Mouse (Mus musculus) forebrain, embryonic 16.5 days (tissue): ENCODE results near the gene Camta1. TPM values are rescaled to one million over a fixed set of nuclear protein-coding genes. Genes with fewer than 3 reads are reported as not detected.

ENCODE experiments used
- ATAC-seq: fragments of 200-750 bp; cut with Nextera tagmentation; 2 replicates; pipeline ENCODE4 v1.8.0; 2017; ENCODE audit warnings: mild to moderate bottlenecking, moderate library complexity
- H3K27ac ChIP-seq: fragments of 300-500 bp; sonication (generic); 2 replicates; pipeline ENCODE4 v1.5.1; 2014; ENCODE audit warnings: low read length, control low read depth
- H3K27me3 ChIP-seq: fragments of 300-500 bp; sonication (generic); replicated peaks from 2 replicates; pipeline ENCODE4 v1.6.1; 2014; ENCODE audit warnings: low read length; ENCODE audit not compliant: control insufficient read depth, insufficient read depth
- H3K36me3 ChIP-seq: fragments of 300-500 bp; sonication (generic); 2 replicates; pipeline ENCODE4 v1.6.1; 2014; ENCODE audit not compliant: control insufficient read depth, insufficient read depth
- H3K4me1 ChIP-seq: fragments of 300-500 bp; sonication (generic); replicated peaks from 2 replicates; pipeline ENCODE4 v1.6.1; 2014; ENCODE audit warnings: low read length; ENCODE audit not compliant: control insufficient read depth, insufficient read depth
- H3K4me2 ChIP-seq: fragments of 300-500 bp; sonication (generic); 2 replicates; pipeline ENCODE4 v1.6.1; 2014; ENCODE audit warnings: mild to moderate bottlenecking, low read length, control low read depth
- H3K4me3 ChIP-seq: fragments of 300-500 bp; sonication (generic); replicated peaks from 2 replicates; pipeline ENCODE4 v1.5.1; 2014; ENCODE audit warnings: mild to moderate bottlenecking, low read length, control low read depth
- H3K9ac ChIP-seq: fragments of 300-500 bp; sonication (generic); replicated peaks from 2 replicates; pipeline ENCODE4 v1.6.1; 2014; ENCODE audit warnings: low read depth, low read length, control low read depth
- H3K9me3 ChIP-seq: fragments of 300-500 bp; sonication (generic); 2 replicates; pipeline ENCODE4 v1.6.1; 2016; ENCODE audit warnings: low read length; ENCODE audit not compliant: control insufficient read depth
- WGBS: fragments of 180-500 bp; shearing (Covaris S2); extraction: QIAGEN DNeasy Blood & Tissue Kit; methylation state at CpG from one replicate; pipeline ENCODE4 v1.1.7; 2014; 5-methylcytosine and 5-hydroxymethylcytosine counted together
- polyA plus RNA-seq: library from polyadenylated mRNA; unstranded; fragments of >200 nt; fragmentation: Nextera tagmentation; extraction: Ambion mirVana; gene quantifications from 2 replicates; pipeline ENCODE4 v1.2.1, GENCODE M21; 2015

Gene Camta1
- polyA plus RNA-seq, 1 experiment from 2014 or later: 123 TPM

DNA sequence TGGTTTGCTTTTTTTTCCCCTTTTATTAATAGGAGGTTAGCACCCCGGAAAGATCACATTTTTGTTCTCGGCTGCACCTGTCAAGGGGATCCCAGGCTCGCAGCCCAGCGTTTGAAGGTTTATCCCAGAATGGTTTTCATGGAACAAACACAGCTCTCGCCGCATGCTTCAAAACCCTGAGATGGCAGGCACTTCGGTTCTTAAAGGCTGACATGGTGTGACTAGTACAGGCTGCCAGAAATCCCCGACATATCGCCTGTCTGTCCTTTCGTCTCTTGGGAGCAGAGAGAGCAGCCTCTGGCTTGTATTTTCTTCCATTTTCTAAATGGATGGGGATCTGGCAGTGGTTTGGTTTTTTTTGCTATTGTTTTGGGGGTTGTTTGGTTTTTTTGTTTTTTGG lies 205.2 kb downstream of the Camta1 start:
- Histone ChIP-seq H3K9me3 (no peaks in the 10 kb centered on the region), H3K36me3 (no peaks in the 10 kb centered on the region), H3K4me1 (no peaks in the 10 kb centered on the region), H3K27ac (no peak overlapping the region), H3K4me2 (no peak overlapping the region), H3K4me3 (no peak overlapping the region), H3K9ac (no peak overlapping the region), H3K27me3 (no peaks in the 10 kb centered on the region)
- WGBS: 47% methylated on average over 10 of the region's 10 CpGs
- ATAC-seq: no peak

GRCm38 (mm10) chr4:151655637-151656385 lies 205.9 kb downstream of the Camta1 start:
- no peak overlapping the region for H3K4me2 ChIP-seq
- 62% methylated on average over 16 of the region's 16 CpGs for WGBS
- H3K9me3 ChIP-seq: no peaks in the 10 kb centered on the region
- H3K9ac ChIP-seq: no peak overlapping the region
- no peak overlapping the region for H3K27ac ChIP-seq
- H3K27me3 ChIP-seq: no peaks in the 10 kb centered on the region
- no peaks in the 10 kb centered on the region for H3K4me1 ChIP-seq
- ATAC-seq: no peak
- H3K36me3 ChIP-seq: no peaks in the 10 kb centered on the region
- H3K4me3 ChIP-seq: no peak overlapping the region

DNA sequence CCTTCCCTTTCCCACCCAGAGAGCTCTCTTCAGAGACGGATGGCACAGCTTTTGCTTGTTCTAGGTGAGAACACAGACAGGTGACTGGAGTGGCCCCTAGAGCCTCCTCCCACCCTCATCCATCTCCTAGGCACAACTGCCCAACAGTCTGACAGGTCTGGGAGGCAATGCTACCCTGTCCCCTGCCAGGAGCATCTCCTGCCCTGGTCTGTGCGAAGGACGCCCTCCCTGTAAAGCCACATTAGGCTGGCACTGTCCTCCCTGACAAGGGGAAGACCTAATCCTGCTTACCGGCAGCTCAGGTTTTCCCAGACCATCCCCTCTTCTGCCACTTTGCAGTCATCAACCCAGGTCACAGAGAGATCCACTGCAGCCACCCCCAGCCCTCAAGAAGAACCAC lies 206.4 kb downstream of the Camta1 start:
- WGBS: 72% methylated on average over 4 of the region's 4 CpGs
- H3K4me3 ChIP-seq: no peak overlapping the region
- no peak for ATAC-seq
- H3K4me2 ChIP-seq: no peak overlapping the region
- no peak overlapping the region for H3K27ac ChIP-seq
- H3K36me3 ChIP-seq: no peaks in the 10 kb centered on the region
- no peaks in the 10 kb centered on the region for H3K27me3 ChIP-seq
- H3K4me1 ChIP-seq: no peaks in the 10 kb centered on the region
- H3K9ac ChIP-seq: no peak overlapping the region
- no peaks in the 10 kb centered on the region for H3K9me3 ChIP-seq

GRCm38 (mm10) chr4:151642418-151642817 lies 219.3 kb downstream of the Camta1 start:
- Histone ChIP-seq H3K9ac (no peak overlapping the region), H3K27ac (no peak overlapping the region), H3K9me3 (no peaks in the 10 kb centered on the region), H3K4me2 (no peak overlapping the region), H3K4me1 (peaks cover 3% of the 10 kb centered on the region; the same call in 1 of the 2 replicates), H3K4me3 (no peak overlapping the region), H3K27me3 (no peaks in the 10 kb centered on the region), H3K36me3 (no peaks in the 10 kb centered on the region)
- no peak for ATAC-seq
- WGBS: 91% methylated on average over 2 of the region's 2 CpGs

GRCm38 (mm10) chr4:151640971-151641370 lies 220.7 kb downstream of the Camta1 start:
- H3K36me3 ChIP-seq: no peaks in the 10 kb centered on the region
- 71% methylated on average over 8 of the region's 8 CpGs for WGBS
- no peak overlapping the region for H3K27ac ChIP-seq
- no peak overlapping the region for H3K4me3 ChIP-seq
- ATAC-seq: no peak
- H3K4me2 ChIP-seq: no peak overlapping the region
- peaks cover 3% of the 10 kb centered on the region; the same call in 1 of the 2 replicates for H3K4me1 ChIP-seq
- H3K9me3 ChIP-seq: no peaks in the 10 kb centered on the region
- H3K27me3 ChIP-seq: no peaks in the 10 kb centered on the region
- no peak overlapping the region for H3K9ac ChIP-seq

DNA sequence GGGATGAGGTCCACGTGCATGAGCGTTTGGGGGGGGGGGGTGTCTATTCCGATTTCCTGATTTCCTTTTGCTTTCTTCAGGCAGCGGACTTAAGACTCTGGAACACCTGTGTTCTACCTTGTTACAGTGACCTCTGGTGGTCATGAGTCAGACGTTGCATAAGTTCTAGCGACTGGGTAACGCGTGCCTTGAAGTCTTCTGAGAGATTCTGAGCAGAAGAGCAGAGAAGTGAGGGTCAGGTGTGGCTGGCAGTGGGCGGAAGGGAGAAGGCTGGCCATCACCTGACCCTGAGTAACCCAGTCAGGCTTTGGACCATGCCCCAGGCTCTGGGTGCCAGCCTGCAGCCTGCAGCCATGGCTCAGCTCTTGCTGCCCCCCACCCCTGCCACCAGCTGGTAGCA lies 222.7 kb downstream of the Camta1 start:
- H3K4me3 ChIP-seq: no peak overlapping the region
- H3K9me3 ChIP-seq: no peaks in the 10 kb centered on the region
- WGBS: 14% methylated on average over 9 of the region's 9 CpGs
- peaks cover 7% of the 10 kb centered on the region for H3K4me1 ChIP-seq
- no peak overlapping the region for H3K4me2 ChIP-seq
- no peak for ATAC-seq
- no peaks in the 10 kb centered on the region for H3K36me3 ChIP-seq
- no peaks in the 10 kb centered on the region for H3K27me3 ChIP-seq
- H3K9ac ChIP-seq: no peak overlapping the region
- H3K27ac ChIP-seq: no peak overlapping the region

DNA sequence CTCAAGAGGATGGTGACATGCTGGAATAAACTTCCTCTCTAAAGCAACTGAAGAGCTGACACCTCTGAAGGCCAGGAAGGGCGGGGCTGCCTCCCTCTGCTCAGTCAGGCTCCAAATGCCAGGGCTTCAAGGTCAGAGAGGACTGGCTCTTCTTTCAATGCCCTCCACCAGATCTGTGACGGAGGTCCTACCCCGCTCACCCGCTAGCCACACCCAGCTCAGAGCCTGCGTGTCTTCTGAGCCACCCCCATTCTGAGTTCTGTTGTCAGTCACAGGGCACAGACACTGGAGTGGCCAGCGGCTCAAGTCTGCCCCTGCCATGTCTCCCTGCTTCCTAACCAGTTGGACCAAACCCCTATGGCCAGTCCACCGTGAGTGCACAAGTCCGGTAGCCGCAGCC lies 224.3 kb downstream of the Camta1 start:
- no peak overlapping the region for H3K4me3 ChIP-seq
- H3K27ac ChIP-seq: no peak overlapping the region
- no peak overlapping the region for H3K9ac ChIP-seq
- no peak for ATAC-seq
- 69% methylated on average over 9 of the region's 9 CpGs for WGBS
- H3K4me1 ChIP-seq: peaks cover 7% of the 10 kb centered on the region
- no peaks in the 10 kb centered on the region for H3K27me3 ChIP-seq
- no peaks in the 10 kb centered on the region for H3K36me3 ChIP-seq
- no peak overlapping the region for H3K4me2 ChIP-seq
- no peaks in the 10 kb centered on the region for H3K9me3 ChIP-seq

DNA sequence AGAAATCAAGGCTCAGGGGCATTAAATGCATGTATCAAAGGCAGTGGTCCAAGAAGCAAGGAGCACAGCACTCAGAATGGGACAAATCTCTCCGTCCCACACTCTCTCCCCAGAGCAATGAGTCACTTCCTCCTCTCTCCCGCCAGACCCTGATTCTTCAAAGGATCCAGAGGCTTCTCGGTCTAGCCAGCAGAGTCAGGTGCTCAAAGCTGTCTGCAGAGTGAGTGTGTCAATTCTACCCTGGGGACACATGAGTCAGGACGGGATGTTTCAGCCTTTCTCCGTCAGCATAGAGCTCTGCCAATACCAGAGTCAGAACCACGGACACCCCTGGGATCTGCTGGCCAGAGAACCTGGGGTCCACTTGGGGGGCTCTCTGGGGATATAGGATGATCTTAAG lies 226.9 kb downstream of the Camta1 start:
- ATAC-seq: no peak
- Histone ChIP-seq H3K9me3 (no peaks in the 10 kb centered on the region), H3K4me3 (no peak overlapping the region), H3K4me1 (peaks cover 4% of the 10 kb centered on the region; the same call in 1 of the 2 replicates), H3K4me2 (no peak overlapping the region), H3K36me3 (no peaks in the 10 kb centered on the region), H3K27ac (no peak overlapping the region), H3K9ac (no peak overlapping the region), H3K27me3 (no peaks in the 10 kb centered on the region)
- 59% methylated on average over 6 of the region's 6 CpGs for WGBS

DNA sequence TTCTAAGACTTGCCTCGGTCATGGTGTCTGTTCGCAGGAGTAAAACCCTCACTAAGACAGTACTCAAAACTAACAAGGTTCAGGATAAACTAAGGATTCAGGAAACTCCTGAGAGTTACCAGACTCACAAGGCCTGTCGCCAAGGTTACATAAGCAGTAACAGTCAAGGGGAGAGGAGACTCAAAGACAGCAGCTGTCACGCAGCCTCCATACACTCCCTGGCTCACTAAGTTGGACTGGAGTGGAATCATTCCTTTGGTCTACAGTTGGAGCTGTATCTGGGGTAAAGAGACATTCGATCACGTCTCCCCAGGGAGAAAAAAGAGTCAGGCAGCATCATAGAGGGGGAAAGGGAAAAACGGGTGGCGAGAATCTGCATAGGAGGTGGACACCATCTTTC lies 227.9 kb downstream of the Camta1 start:
- Histone ChIP-seq H3K4me2 (no peak overlapping the region), H3K27me3 (no peaks in the 10 kb centered on the region), H3K4me1 (peaks cover 4% of the 10 kb centered on the region; the same call in 1 of the 2 replicates), H3K36me3 (no peaks in the 10 kb centered on the region), H3K27ac (no peak overlapping the region), H3K9ac (no peak overlapping the region), H3K9me3 (no peaks in the 10 kb centered on the region), H3K4me3 (no peak overlapping the region)
- ATAC-seq: no peak
- 93% methylated on average over 8 of the region's 8 CpGs for WGBS
